Comparison of ENCODE assay signal across 8 mouse cellular contexts in the genomic region with DNA sequence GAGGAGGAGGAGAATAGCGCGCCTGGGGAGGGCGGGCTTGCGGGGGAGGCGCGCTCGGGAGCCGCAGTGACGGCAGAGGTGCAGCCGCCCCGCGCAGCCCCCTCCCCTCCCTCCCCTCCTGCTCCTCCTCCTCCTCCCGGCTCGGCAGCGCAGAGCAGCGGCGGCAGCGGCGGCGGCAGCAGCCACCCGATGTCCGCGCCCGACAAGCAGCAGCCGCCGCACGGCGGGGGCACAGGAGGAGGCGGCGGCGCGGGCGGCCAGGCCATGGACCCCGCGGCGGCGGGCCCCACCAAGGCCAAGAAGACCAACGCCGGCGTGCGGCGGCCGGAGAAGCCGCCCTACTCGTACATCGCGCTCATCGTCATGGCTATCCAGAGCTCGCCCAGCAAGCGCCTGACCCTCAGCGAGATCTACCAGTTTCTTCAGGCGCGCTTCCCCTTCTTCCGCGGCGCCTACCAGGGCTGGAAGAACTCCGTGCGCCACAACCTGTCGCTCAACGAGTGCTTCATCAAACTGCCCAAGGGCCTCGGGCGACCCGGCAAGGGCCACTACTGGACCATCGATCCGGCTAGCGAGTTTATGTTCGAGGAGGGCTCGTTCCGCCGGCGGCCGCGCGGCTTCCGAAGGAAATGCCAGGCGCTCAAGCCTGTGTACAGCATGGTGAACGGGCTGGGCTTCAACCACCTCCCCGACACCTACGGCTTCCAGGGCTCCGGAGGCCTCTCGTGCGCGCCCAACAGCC. TPM values are rescaled to one million over a fixed set of nuclear protein-coding genes. Genes with fewer than 3 reads are reported as not detected.
DNase-seq lines count a peak whose midpoint lies in the region; ATAC-seq and TF ChIP-seq lines count a peak whose summit lies in the region.

A gene (plus strand): TSS at position 177 of the 742 bp plus-strand sequence.

- 0 out of 2 replicates have a peak, but pooled peaks have one; percentile 33 for ATAC-seq in forebrain, embryonic 16.5 days
- no peak for ATAC-seq in limb, embryonic 11.5 days (ENCODE audit: insufficient number of reproducible peaks, low FRiP score, low TSS enrichment, low read depth)
- no peak for ATAC-seq in midbrain, embryonic 13.5 days

- no peak within 1 kb of the TSS for H3K27ac ChIP-seq in ES-E14 (ENCODE audit: insufficient read depth, low read depth, low read length, poor library complexity, severe bottlenecking)
- H3K27ac ChIP-seq in forebrain, embryonic 16.5 days (ENCODE audit: low read length), result no peak within 1 kb of the TSS
- H3K27ac ChIP-seq in limb, embryonic 11.5 days (replicated peaks; ENCODE audit: low read depth, low read length), result no peak within 1 kb of the TSS
- H3K27ac ChIP-seq in midbrain, embryonic 13.5 days, result no peak within 1 kb of the TSS

- in situ Hi-C loops in ES-E14 (cut with MboI; ENCODE audit: low sequenced_read_pairs in 2 of 2, unreplicated experiment in 2 of 2), result loop anchor here (5.0 to 10.0 kb wide), 2 partner anchors 33 to 260 kb away; a partner anchor contains a TSS

- H3K36me3 ChIP-seq in C2C12 (ENCODE audit: control insufficient read depth, insufficient read depth) (no peaks in the 10 kb centered on the region), ES-E14 (ENCODE audit: control insufficient read depth, insufficient read depth, low read length, poor library complexity, severe bottlenecking) (no peaks in the 10 kb centered on the region)
- no peaks in the 10 kb centered on the region for H3K36me3 ChIP-seq in forebrain, embryonic 16.5 days (ENCODE audit: control insufficient read depth, insufficient read depth)
- H3K36me3 ChIP-seq in limb, embryonic 11.5 days (ENCODE audit: control insufficient read depth, insufficient read depth, low read length), result no peaks in the 10 kb centered on the region
- H3K36me3 ChIP-seq in midbrain, embryonic 13.5 days, result no peaks in the 10 kb centered on the region

- under 1% methylated on average over 49 of the region's 83 CpGs for WGBS in forebrain, embryonic 16.5 days
- WGBS in limb, embryonic 11.5 days, result under 1% methylated on average over 58 of the region's 83 CpGs
- under 1% methylated on average over 64 of the region's 83 CpGs for WGBS in midbrain, embryonic 13.5 days

- peaks cover 0 to 4% of the 10 kb centered on the region in 2 experiments; a peak in 1 of 4 replicates for H3K4me1 ChIP-seq in ES-E14 (ENCODE audit: control insufficient read depth in 2 of 2, insufficient read depth in 2 of 2, low read length in 2 of 2, poor library complexity in 1 of 2)
- H3K4me1 ChIP-seq in forebrain, embryonic 16.5 days (replicated peaks; ENCODE audit: control insufficient read depth, insufficient read depth, low read length), result peaks cover 22% of the 10 kb centered on the region
- peaks cover 24% of the 10 kb centered on the region for H3K4me1 ChIP-seq in limb, embryonic 11.5 days (ENCODE audit: control insufficient read depth, insufficient read depth, low read length)
- peaks cover 26% of the 10 kb centered on the region for H3K4me1 ChIP-seq in midbrain, embryonic 13.5 days (replicated peaks)

- H3K4me2 ChIP-seq in forebrain, embryonic 16.5 days (ENCODE audit: low read length), result peak within 1 kb of the TSS; percentile 60
- H3K4me2 ChIP-seq in limb, embryonic 11.5 days (ENCODE audit: low read depth, severe bottlenecking), result peak within 1 kb of the TSS; percentile 92
- H3K4me2 ChIP-seq in midbrain, embryonic 13.5 days (replicated peaks), result peak within 1 kb of the TSS; percentile 66

- H3K79me3 ChIP-seq in C2C12 (ENCODE audit: low read depth), result no peaks in the 10 kb centered on the region

- no peaks in the 10 kb centered on the region for H3K9me3 ChIP-seq in ES-E14 (ENCODE audit: control insufficient read depth, insufficient read depth, low read depth, low read length)
- H3K9me3 ChIP-seq in forebrain, embryonic 16.5 days (ENCODE audit: control insufficient read depth, low read length), result no peaks in the 10 kb centered on the region
- no peaks in the 10 kb centered on the region for H3K9me3 ChIP-seq in limb, embryonic 11.5 days (ENCODE audit: control insufficient read depth, low read length)
- H3K9me3 ChIP-seq in midbrain, embryonic 13.5 days, result no peaks in the 10 kb centered on the region

- DNase-seq in ES-E14 (ENCODE audit: low read depth, low spot score), result no peak
- peak; percentile 74 for DNase-seq in limb, embryonic 11.5 days (ENCODE audit: low spot score)
- DNase-seq in layer of hippocampus, postnatal 14 days (ENCODE audit: low spot score in 2 of 2), result no peak
- no peak for DNase-seq in gastrocnemius, postnatal 14 days
- DNase-seq in left cerebral cortex, postnatal 14 days (ENCODE audit: low spot score in 2 of 2), result no peak

- H3ac ChIP-seq in C2C12 (ENCODE audit: control insufficient read depth, insufficient read length, low read depth), result no peak within 1 kb of the TSS

- no peak within 1 kb of the TSS; the same call in 1 of the 2 replicates for H3K9ac ChIP-seq in ES-E14 (ENCODE audit: insufficient read depth, low read depth, low read length, poor library complexity, severe bottlenecking)
- H3K9ac ChIP-seq in forebrain, embryonic 16.5 days (replicated peaks; ENCODE audit: low read depth, low read length), result no peak within 1 kb of the TSS
- H3K9ac ChIP-seq in limb, embryonic 11.5 days (ENCODE audit: low read length), result peak within 1 kb of the TSS; percentile 35
- H3K9ac ChIP-seq in midbrain, embryonic 13.5 days (replicated peaks), result peak within 1 kb of the TSS; percentile 12; the same call in 1 of the 2 replicates

- TF ChIP-seq CTCF in C2C12 (IDR thresholded peaks at IDR 0.05; ENCODE audit: control insufficient read depth, insufficient read depth, insufficient read length), result no peak

- H3K27me3 ChIP-seq in C2C12 (ENCODE audit: control insufficient read depth, insufficient read depth, insufficient read length), result peaks cover 96% of the 10 kb centered on the region
- H3K27me3 ChIP-seq in forebrain, embryonic 16.5 days (replicated peaks; ENCODE audit: control insufficient read depth, insufficient read depth, low read length), result peaks cover 91% of the 10 kb centered on the region
- peaks cover 96% of the 10 kb centered on the region for H3K27me3 ChIP-seq in limb, embryonic 11.5 days (ENCODE audit: control insufficient read depth, insufficient read depth, low read length)
- H3K27me3 ChIP-seq in midbrain, embryonic 13.5 days, result peaks cover 99% of the 10 kb centered on the region

- no peaks in the 10 kb centered on the region for H3K79me2 ChIP-seq in C2C12 (ENCODE audit: control insufficient read depth, insufficient read depth)

- H3K4me3 ChIP-seq in C2C12 (ENCODE audit: insufficient read depth, poor library complexity, severe bottlenecking) (peak within 1 kb of the TSS; percentile 21), ES-E14 (ENCODE audit: insufficient read depth in 1 of 2, low read depth in 1 of 2, low read length in 2 of 2, poor library complexity in 1 of 2, severe bottlenecking in 1 of 2) (peak within 1 kb of the TSS; percentile 52 to 67)
- peak within 1 kb of the TSS; percentile 40 for H3K4me3 ChIP-seq in forebrain, embryonic 16.5 days (replicated peaks; ENCODE audit: low read length)
- peak within 1 kb of the TSS; percentile 41 for H3K4me3 ChIP-seq in limb, embryonic 11.5 days (ENCODE audit: low read depth, low read length)
- H3K4me3 ChIP-seq in midbrain, embryonic 13.5 days (replicated peaks), result peak within 1 kb of the TSS; percentile 38

- intact Hi-C loops in gastrocnemius, postnatal 14 days (cut with DNase I; ENCODE audit: low total_unique reads), result no loop called here
- intact Hi-C loops in left cerebral cortex, postnatal 14 days (cut with DNase I), result loop anchor here (5.0 kb wide), 2 partner anchors 33 to 112 kb away; a partner anchor contains a TSS

TF ChIP-seq in C2C12, 6 proteins besides CTCF, POLR2A, EP300 and RAD21:
- TF ChIP-seq CEBPB (IDR thresholded peaks at IDR 0.05; ENCODE audit: low read depth) (no peak), MYOG (IDR thresholded peaks at IDR 0.05; ENCODE audit: control insufficient read depth, extremely low read depth, insufficient read length) (no peak), FOSL1 (IDR thresholded peaks at IDR 0.05; ENCODE audit: insufficient read depth, low read length, poor library complexity, severe bottlenecking) (no peak), MAX (IDR thresholded peaks at IDR 0.05) (no peak), MYOD1 (IDR thresholded peaks at IDR 0.05; ENCODE audit: control insufficient read depth, insufficient read length, low read depth) (no peak), USF1 (IDR thresholded peaks at IDR 0.05; ENCODE audit: low read depth) (no peak)
TF ChIP-seq in C2C12: peak in this region for 0.

TF ChIP-seq in ES-E14, 5 proteins besides CTCF, POLR2A, EP300 and RAD21:
- TF ChIP-seq HCFC1 (IDR thresholded peaks at IDR 0.05; ENCODE audit: borderline replicate concordance, insufficient read depth, low read length) (no peak), CHD2 (IDR thresholded peaks at IDR 0.05; ENCODE audit: low read depth, low read length) (no peak), ZC3H11A (IDR thresholded peaks at IDR 0.05; ENCODE audit: borderline replicate concordance, low read depth, low read length) (no peak), ZNF384 (IDR thresholded peaks at IDR 0.05; ENCODE audit: low read depth, low read length) (no peak), MAFK (IDR thresholded peaks at IDR 0.05; ENCODE audit: insufficient read depth, low read depth, low read length) (no peak)

RNA-seq across cellular contexts. Expression of the gene that starts here (rescaled TPM):
- 0.04 TPM for polyA plus RNA-seq in C2C12 (2012; fragmentation: generic; extraction: Trizol)
- 0.37 and 1.1 TPM in 2 replicates for total RNA-seq in ES-E14 (2012; rRNA removed)
- 0.91 and 1.1 TPM in 2 replicates for polyA plus RNA-seq in forebrain, embryonic 16.5 days (2015; fragmentation: Nextera tagmentation; extraction: Ambion mirVana)
- polyA plus RNA-seq in limb, embryonic 11.5 days (2014; fragmentation: Nextera tagmentation; extraction: Ambion mirVana), result 0.27 and 0.65 TPM in 2 replicates
- polyA plus RNA-seq in midbrain, embryonic 13.5 days (2015; fragmentation: Nextera tagmentation; extraction: Ambion mirVana), result 0.39 and 0.71 TPM in 2 replicates
- 1 to 10 TPM in 1 of 2 experiments, under 1 TPM in 1; 0.92 to 1.5 TPM for total RNA-seq in layer of hippocampus, postnatal 14 days (2021)
- total RNA-seq in gastrocnemius, postnatal 14 days (2021), result under 1 TPM; 0.14 to 0.18 TPM
- 1 to 10 TPM; 1.0 to 1.4 TPM for total RNA-seq in left cerebral cortex, postnatal 14 days (2021)

Comparison
In these comparisons a context has a peak if more than half of its experiments do, and no peak if none do; other contexts are left out.
1. Peak in DNase-seq, H3K4me3 ChIP-seq, H3K9ac ChIP-seq and H3K4me2 ChIP-seq in limb, embryonic 11.5 days; RNA of the gene not detected or under 1 TPM.